Mouse (Mus musculus): ENCODE measurements around the gene Btg1.

DNA sequence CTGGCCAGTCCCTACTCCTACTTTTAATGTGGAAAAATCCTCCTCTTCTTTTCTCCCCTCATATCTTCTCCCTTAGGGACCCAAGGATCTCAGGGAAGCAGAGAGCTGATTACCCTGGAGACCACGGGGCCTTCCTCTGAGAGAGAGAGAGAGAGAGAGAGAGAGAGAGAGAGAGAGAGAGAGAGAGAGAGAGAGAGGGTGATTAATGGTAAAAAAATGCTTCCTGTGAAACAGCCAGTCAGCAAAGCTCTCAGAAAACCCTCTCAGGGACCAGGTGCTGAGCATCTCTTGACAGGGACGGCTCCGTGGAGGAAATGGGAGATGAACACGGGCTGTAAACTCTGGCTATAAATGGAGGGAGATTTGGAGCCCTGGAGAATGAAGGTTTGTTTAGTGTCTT lies 18.7 kb downstream of the Btg1 start:
- no peak for TF ChIP-seq POLR2A (IDR thresholded peaks at IDR 0.05; ENCODE audit: low read depth, low read length)
- TF ChIP-seq CTCF (conservative IDR thresholded peaks at IDR 0.05; ENCODE audit: insufficient read depth, insufficient read length, low read depth, low read length): no peak
